Mouse (Mus musculus) heart, postnatal 0 days (tissue): ENCODE data around the gene AI661453.

Experiments
- CTCF ChIP-seq: IDR thresholded peaks from 2 replicates; pipeline ENCODE4 v1.5.1; 2016; ENCODE audit warnings: antibody characterized with exemption, control low read depth, low read depth
- EP300 ChIP-seq: IDR thresholded peaks from 2 replicates; pipeline ENCODE4 v1.6.1; 2016; ENCODE audit warnings: antibody characterized with exemption, low read depth

DNA sequence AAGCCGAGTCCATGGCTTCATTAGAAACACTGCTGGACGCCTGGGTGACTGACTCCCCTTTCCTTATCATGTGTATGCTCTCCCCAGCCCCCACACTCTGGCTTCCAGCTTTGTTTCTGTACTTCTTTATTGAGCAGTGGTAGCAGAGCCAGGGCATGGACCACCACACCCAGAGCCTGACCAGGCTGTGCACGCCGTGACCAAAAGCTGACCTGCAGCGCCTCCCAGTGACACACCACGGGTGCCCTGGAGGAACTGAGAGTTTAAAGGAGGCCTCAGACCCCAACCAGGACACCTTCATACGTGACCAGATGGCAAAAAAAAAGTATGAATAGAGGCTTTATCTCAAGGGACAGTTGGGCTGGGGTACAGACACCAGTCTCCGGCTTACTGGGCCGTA is 54.4 kb downstream of the AI661453 start:
- TF ChIP-seq EP300 (no peak), CTCF (peak; percentile 17; the same call in 1 of the 2 replicates)
